Mouse (Mus musculus) C2C12 (cell line): ENCODE data around the gene Selenoh.

Experiments used
- CTCF ChIP-seq: IDR thresholded peaks from one replicate; pipeline ENCODE4 v1.5.1; 2011; ENCODE audit not compliant: control insufficient read depth, insufficient read depth, insufficient read length
- MAX ChIP-seq: IDR thresholded peaks from one replicate; pipeline ENCODE4 v1.6.1; 2011; ENCODE audit warnings: mild to moderate bottlenecking, control low read depth
- MYOG ChIP-seq: IDR thresholded peaks from one replicate; pipeline ENCODE4 v1.6.1; 2011; ENCODE audit not compliant: control insufficient read depth, insufficient read length; ENCODE audit errors: extremely low read depth

- TF ChIP-seq CTCF (no peak), MYOG (no peak), MAX (peak; percentile 8)
Measured at GRCm38 (mm10) chr2:84669828-84670568, 572 bp downstream of the Selenoh start.
